Mouse (Mus musculus): ENCODE measurements around the gene Zfand4. TPM values are rescaled to one million over a fixed set of nuclear protein-coding genes. Genes with fewer than 3 reads are reported as not detected.

The Zfand4 gene
- 3.5 TPM for polyA plus RNA-seq (2015; fragmentation: Illumina TruSeq; extraction: RNeasy Lipid Tissue Mini Kit (QIAGEN cat#74804); ENCODE audit: insufficient read depth, low replicate concordance)

GRCm38 (mm10) chr6:116264018-116264651 is at the start of gene Zfand4:
Zfand4 (plus strand) TSS chr6:116264222.

GRCm38 (mm10) chr6:116337835-116338501 is 73.9 kb downstream of the Zfand4 start, which contains the start of gene March8:
March8 (plus strand) TSS chr6:116338024.

Other genes with a start within 250 kb of the Zfand4 start
- 18.6 TPM for gene Tmcc1, start 70.7 kb upstream of the Zfand4 start, polyA plus RNA-seq (2015; fragmentation: Illumina TruSeq; extraction: RNeasy Lipid Tissue Mini Kit (QIAGEN cat#74804); ENCODE audit: insufficient read depth, low replicate concordance)
- 78.7 TPM for gene Washc2, start 56.2 kb upstream of the Zfand4 start, polyA plus RNA-seq (2015; fragmentation: Illumina TruSeq; extraction: RNeasy Lipid Tissue Mini Kit (QIAGEN cat#74804); ENCODE audit: insufficient read depth, low replicate concordance)
- 33.9 TPM for gene March8, start 73.8 kb downstream of the Zfand4 start, polyA plus RNA-seq (2015; fragmentation: Illumina TruSeq; extraction: RNeasy Lipid Tissue Mini Kit (QIAGEN cat#74804); ENCODE audit: insufficient read depth, low replicate concordance)
- gene Alox5, start 197.0 kb downstream of the Zfand4 start, polyA plus RNA-seq (2015; fragmentation: Illumina TruSeq; extraction: RNeasy Lipid Tissue Mini Kit (QIAGEN cat#74804); ENCODE audit: insufficient read depth, low replicate concordance), result 2.6 TPM
- not detected for gene Olfr211, start 224.9 kb downstream of the Zfand4 start, polyA plus RNA-seq (2015; fragmentation: Illumina TruSeq; extraction: RNeasy Lipid Tissue Mini Kit (QIAGEN cat#74804); ENCODE audit: insufficient read depth, low replicate concordance)
- gene Olfr212, start 242.3 kb downstream of the Zfand4 start, polyA plus RNA-seq (2015; fragmentation: Illumina TruSeq; extraction: RNeasy Lipid Tissue Mini Kit (QIAGEN cat#74804); ENCODE audit: insufficient read depth, low replicate concordance), result not detected